Mouse (Mus musculus) left cerebral cortex, postnatal 14 days (tissue): Measurements from ENCODE around the gene Klhl10. TPM values are rescaled to one million over a fixed set of nuclear protein-coding genes. Genes with fewer than 3 reads are reported as not detected.

ENCODE experiments used
- DNase-seq, 2 experiments: peaks; one replicate each; pipeline ENCODE4 v3.0.0; 2021 to 2022; ENCODE audit warnings: low spot score in 2 of 2, mixed read lengths in 1 of 2
- intact Hi-C: fragments of 180-260 bp; cut with DNase I; formaldehyde crosslinking; loops from one replicate; pipeline ENCODE4 v1.15.1; 2025
- long read RNA-seq, 2 experiments: library from polyadenylated mRNA; stranded (forward); transcript quantifications; one replicate each; pipeline ENCODE4 v2.0.0; 2021
- total RNA-seq, 2 experiments: library from RNA; stranded (reverse); gene quantifications; 2 replicates each; pipeline ENCODE4 v1.2.3; 2021

Gene Klhl10
- 1 to 10 TPM; 1.4 to 2.2 TPM for total RNA-seq
- long read RNA-seq, experiment 1, result 0 reads
- long read RNA-seq, experiment 2, partial matches to known transcripts, result 0 of 1 reads
- long read RNA-seq, experiment 2, other reads (novel, unspliced or antisense), result 1 of 1 reads

GRCm38 (mm10) chr11:100441797-100442196, at the start of gene Klhl10, which contains the start of gene Nt5c3b:
Gene Klhl10, plus strand, starts transcription at chr11:100441917.
Gene Nt5c3b, minus strand, starts transcription at chr11:100441808.
- no peak for DNase-seq
- intact Hi-C loops, result no loop called here

GRCm38 (mm10) chr11:100392958-100393357, 48.8 kb upstream of the Klhl10 start:
- intact Hi-C loops, result no loop called here
- no peak for DNase-seq

GRCm38 (mm10) chr11:100393733-100394132, 48.0 kb upstream of the Klhl10 start:
- no peak for DNase-seq
- intact Hi-C loops, result no loop called here

DNA sequence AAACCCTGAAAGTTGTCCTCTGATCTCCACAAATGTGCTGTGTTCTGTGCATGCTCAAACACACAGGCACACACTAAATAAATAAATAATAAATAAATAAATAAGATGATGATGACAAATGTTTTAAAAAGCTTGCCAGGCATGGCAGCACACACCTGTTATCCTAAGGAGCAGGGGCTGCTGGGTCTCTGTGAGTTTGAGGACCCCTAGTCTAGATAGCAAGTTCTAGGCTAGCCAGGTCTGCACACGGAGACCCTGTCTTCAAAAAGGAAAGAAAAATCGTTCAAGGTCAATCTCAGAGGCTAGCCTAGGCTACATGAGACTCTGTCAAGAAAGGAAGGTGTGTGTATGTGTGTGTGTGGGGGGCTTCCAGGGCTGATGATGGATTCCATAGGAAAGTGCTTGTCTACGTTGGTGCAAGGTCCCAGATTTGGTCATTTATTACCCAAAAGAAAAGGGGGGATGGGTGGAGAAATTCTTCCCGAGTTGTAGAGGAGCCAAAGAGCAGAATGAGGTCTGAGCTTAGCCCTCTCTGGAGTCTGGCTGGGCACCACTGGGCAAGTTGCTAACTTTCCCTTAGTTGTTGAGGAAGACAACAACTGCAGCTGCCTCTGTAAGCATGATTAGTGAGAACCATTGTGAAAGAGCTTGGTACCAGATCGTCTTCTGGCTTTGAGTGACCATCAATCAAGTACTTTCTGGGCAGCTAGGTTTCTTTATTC, 47.2 kb upstream of the Klhl10 start:
- intact Hi-C loops, result no loop called here

DNA sequence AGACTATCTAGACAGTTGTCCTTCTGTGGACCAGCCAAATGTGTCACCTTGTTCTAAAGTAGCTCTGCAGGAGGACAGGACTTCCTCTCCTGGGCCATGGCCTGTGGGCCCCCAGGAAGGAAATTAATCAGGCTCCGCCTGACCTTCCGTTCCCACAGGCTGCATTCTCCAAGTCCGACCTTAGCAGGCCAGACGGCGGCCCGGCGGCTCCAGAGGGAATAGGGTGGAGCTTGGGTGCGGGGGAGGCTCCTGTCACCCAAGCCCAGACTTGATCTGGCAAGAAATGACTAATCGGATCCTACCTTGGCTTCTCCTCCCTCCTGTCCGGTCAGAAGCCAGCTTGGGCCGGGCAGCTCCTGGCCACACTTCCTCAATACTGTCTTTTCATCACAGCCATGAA, 46.5 kb upstream of the Klhl10 start:
- intact Hi-C loops, result no loop called here
- DNase-seq, result no peak

More for the DNA sequence above, 47.2 kb upstream of the Klhl10 start:
- no peak for DNase-seq

GRCm38 (mm10) chr11:100395861-100396631, 45.7 kb upstream of the Klhl10 start:
- DNase-seq, result no peak
- intact Hi-C loops, result no loop called here

- no peak for DNase-seq
These were observed 44.7 kb upstream of the Klhl10 start for GRCm38 (mm10) chr11:100396886-100397599.

DNA sequence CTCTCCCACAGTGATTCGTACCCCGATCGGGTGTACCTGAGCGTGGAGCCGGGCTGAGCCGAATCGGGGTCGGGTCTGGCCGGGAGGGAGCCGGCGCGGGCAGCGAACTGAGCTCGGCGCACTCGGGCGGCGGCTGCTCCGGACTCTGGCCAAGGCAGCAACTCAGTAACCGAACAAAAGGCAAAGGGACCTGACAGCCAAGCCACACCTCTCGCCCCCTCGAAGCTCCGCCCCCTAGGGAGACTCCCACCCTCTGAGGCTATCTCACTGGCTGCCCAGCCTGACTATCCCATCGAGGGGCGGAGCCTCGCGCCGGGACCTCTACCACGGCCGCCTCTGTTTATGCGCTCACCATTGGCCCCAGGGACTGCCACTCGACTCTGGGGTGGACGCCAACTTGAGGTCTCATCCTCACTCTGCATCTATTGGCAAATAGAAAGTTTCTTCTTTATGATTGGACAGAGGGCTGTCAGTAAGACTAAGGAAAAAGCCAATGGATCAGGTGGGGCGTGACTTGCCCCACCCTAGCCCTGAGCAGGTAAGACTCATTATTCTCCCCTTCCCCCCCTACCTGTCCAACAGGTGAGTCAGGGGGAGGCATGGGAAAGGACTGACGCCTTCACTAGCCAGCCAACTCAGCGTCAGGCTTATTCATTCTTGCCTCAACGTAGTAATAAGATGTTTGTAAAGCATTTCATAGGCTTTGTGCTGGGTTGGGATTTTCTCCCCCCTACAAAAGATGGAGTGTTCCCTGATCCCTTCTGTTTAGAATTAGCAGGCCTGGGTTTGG, 43.9 kb upstream of the Klhl10 start, which contains the start of gene Jup:
Gene Jup, minus strand, starts transcription at position 164 of the 790 bp plus-strand sequence.
- intact Hi-C loops, result no loop called here
- peak; percentile 100 for DNase-seq

More at GRCm38 (mm10) chr11:100396886-100397599, 44.7 kb upstream of the Klhl10 start:
- intact Hi-C loops, result no loop called here

DNA sequence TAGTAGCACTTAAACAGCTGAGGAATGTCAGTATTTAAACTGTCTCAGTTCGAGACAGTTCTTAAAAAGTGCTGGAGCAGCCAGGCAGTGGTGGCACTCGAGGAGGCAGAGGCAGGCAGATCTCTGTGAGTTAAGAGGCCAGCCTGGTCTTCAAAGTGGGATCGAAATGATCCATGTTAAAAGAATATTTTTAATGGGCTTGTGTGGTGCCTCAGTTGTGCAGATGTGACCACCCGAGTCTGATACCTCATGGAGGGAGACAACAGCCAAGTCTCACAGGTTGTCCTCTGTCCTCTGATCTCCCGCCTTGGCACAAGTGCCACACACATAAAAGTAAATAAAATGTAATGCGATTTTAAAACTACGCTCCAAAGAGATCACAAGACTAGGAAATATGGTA, 43.2 kb upstream of the Klhl10 start:
- intact Hi-C loops, result no loop called here
- DNase-seq, result no peak

DNA sequence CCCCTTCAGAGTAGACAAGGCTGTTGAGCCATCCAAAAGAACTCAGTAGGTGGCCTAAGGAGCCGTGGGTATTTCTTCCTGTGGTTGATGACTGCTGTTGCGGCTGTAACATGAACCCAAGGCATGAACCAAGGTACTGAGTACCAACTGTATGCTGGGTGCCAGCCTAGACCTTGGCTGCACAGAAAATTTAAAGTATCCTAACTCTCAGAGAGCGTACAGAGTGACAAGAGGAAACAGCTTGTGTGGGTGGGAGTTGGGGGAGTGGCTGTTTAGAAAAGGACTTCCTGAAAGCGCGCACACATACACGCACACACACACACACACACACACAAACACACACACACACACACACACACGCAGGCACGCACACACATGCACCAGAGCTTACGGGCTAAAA, 42.4 kb upstream of the Klhl10 start:
- intact Hi-C loops, result no loop called here

GRCm38 (mm10) chr11:100399727-100400538, 41.8 kb upstream of the Klhl10 start:
- no peak for DNase-seq
- intact Hi-C loops, result no loop called here

More for the DNA sequence above, 42.4 kb upstream of the Klhl10 start:
- no peak for DNase-seq

GRCm38 (mm10) chr11:100400842-100401241, 40.9 kb upstream of the Klhl10 start:
- intact Hi-C loops, result no loop called here

DNA sequence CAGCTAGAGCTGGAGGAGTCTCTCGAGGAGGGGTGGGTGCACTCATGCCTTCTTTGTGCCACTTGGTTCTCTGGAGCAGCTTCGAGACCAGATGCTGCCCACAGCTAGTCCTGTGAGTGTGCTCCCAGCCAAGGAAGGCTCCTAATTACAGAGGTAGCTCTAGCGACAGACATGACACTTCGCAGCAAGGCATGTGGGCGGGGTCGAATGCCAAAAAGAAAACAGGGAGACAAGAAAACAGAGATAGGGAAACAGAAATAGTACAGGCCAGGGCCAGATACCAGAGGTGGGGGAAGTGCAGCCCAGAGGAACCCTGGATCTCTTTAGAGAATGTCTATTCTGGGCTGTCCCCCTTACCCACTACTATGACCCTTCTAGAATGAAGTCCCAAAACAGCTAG, 39.5 kb upstream of the Klhl10 start:
- intact Hi-C loops, result no loop called here
- no peak for DNase-seq

More at GRCm38 (mm10) chr11:100400842-100401241, 40.9 kb upstream of the Klhl10 start:
- no peak for DNase-seq

DNA sequence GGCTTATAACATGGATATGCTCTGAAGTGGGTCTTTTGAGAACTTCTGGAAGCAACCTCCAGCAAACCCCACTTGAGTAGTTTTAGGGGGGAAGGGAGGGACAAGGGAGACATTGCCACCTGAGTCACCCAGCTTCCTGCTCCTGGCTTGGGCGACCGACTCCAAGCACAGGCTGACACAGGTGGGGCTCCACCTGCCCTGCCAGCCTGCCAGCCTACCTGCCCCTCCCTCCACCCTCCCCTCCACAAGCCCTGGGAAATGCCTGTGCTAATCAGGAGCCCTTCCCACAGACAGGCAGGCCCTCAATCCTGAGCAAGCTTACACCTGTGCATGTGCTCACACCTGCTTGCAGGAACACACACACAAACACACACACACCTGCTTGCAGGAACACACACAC, 39.0 kb upstream of the Klhl10 start:
- intact Hi-C loops, result no loop called here

GRCm38 (mm10) chr11:100403445-100404134, 38.1 kb upstream of the Klhl10 start:
- intact Hi-C loops, result no loop called here
- DNase-seq, result no peak

More for the DNA sequence above, 39.0 kb upstream of the Klhl10 start:
- DNase-seq, result no peak

DNA sequence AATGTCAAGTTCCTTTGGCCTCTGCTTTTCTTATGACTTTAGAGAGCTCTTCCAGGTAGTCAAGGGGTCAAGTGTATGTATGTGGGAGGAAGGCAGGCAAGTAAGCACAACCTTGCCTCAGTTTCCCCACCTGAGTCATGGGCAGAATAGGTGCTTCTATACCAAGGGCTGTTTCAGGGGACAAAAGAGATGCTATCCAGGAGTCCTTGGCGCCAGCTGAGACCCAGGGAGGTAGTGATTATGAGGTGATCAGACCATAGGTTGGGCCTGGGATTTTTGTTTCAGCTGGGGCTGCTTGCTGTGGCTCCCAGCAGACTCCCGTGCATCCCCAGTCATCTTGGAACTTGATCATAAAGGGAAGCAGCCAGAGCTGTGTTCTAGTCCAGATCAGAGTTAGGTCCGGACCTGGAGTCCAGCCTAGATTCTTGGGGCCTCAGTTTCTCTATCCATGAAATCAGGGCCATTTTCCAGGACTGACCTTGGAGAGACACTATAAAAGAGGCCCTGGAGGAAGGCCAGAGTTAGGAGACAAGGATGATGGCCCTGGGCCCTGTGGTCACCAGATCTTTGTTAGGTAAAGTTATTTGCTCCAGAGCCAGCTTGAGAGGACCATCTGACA, 37.2 kb upstream of the Klhl10 start:
- intact Hi-C loops, result no loop called here
- DNase-seq, result no peak

DNA sequence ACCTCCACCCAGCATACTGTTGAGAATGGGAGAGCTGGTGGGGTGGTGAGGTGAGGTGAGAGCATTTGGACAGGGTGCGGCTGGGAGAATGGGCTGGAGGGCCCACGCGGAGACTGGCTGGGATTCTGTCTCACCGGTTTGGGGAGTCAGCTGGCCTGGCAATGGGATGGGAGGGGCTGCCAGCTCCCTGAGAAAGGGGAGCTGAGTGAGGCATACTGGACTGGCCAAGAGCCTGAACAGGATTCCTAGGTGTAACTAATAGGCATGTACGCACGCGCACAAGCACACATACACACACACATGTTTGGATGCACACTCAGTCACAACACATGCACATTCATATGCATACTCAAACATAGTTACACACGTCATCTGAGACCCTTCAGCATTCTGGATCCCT, 35.4 kb upstream of the Klhl10 start:
- intact Hi-C loops, result no loop called here
- DNase-seq, result no peak
